Mouse (Mus musculus): ENCODE results near the gene Pus1. TPM values are rescaled to one million over a fixed set of nuclear protein-coding genes. Genes with fewer than 3 reads are reported as not detected.
A peak's percentile ranks its signal among the peaks of the same experiment; 100 is the strongest.

Pus1 gene
- polyA plus RNA-seq, 1 experiment from 2014 or later, result 26.8 TPM

DNA sequence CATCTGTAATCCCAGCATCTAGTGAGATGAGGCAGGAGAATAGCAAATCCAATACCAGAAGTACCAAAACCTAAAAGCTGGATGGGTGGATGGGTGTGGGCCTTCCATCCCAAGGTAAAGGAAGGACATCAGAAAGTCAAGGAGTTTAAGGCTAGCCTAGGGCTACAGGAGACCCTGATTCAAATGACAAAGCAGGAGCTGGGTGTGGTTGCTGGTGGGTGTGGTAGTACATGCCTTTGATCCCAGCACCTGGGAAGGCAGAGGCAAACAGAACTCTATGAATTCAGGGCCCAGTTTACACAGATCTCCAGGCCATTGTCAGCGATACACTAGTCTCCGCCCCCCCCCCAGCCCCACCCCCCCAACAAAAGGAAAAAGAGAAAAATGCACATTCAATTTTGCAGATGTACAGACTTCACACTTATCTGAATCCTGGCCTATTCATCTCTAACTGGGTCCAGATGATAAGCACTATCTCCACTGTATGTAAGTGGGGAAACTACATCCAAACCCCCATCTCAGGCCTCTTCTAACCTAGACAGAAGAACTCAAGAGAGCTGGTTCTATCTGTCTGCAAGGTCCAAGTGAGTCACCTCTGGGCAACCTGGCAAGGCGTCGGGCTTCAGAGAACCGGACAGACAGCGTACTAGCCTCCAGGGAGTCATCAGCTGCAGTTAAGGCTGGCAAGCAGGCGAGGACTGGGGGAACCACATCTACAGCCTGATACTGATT is 23.7 kb upstream of the Pus1 start:
- Histone ChIP-seq H3K36me3 (peaks cover 56% of the 10 kb centered on the region), H3K4me1 (peaks cover 34% of the 10 kb centered on the region)

GRCm38 (mm10) chr5:110802809-110803208 is 22.4 kb upstream of the Pus1 start:
- H3K36me3 ChIP-seq, result peaks cover 70% of the 10 kb centered on the region
- no peak overlapping the region for H3K4me2 ChIP-seq (replicated peaks)
- peaks cover 20% of the 10 kb centered on the region for H3K4me1 ChIP-seq
- H3K9ac ChIP-seq (replicated peaks), result no peak overlapping the region
- H3K9me3 ChIP-seq, result no peaks in the 10 kb centered on the region
- H3K4me3 ChIP-seq, result no peak overlapping the region
- no peak overlapping the region for H3K27ac ChIP-seq (replicated peaks)
- no peak for ATAC-seq (ENCODE audit: low FRiP score, low read depth)
- H3K27me3 ChIP-seq, result no peaks in the 10 kb centered on the region

More for the DNA sequence above, 23.7 kb upstream of the Pus1 start:
- no peak overlapping the region for H3K27ac ChIP-seq (replicated peaks)
- no peak overlapping the region for H3K4me2 ChIP-seq (replicated peaks)
- no peak overlapping the region for H3K9ac ChIP-seq (replicated peaks)
- ATAC-seq (ENCODE audit: low FRiP score, low read depth), result no peak
- H3K27me3 ChIP-seq, result no peaks in the 10 kb centered on the region
- WGBS, result 89% methylated on average over 7 of the region's 7 CpGs
- H3K4me3 ChIP-seq, result no peak overlapping the region
- H3K9me3 ChIP-seq, result no peaks in the 10 kb centered on the region

DNA sequence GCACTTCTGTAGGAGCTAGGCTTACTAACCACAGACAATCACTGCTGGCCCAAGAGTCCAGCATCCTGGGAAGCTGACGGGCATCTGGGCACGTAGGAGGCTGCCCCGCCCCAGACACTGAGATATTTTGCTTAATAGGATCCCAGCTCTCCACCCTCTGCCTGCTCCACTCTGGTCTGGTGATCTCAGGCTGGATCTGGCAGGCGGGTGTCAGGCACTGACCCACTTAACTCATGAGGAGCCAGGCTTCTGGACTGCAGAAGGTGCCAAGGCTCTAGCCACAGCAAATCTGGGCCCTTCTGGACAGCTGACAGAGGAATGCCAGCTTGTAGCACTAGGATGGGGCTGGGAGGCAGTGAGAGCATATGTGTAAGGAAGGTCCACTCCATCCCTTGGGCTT is 21.7 kb upstream of the Pus1 start:
- 83% methylated on average over 4 of the region's 4 CpGs for WGBS
- no peak overlapping the region for H3K4me3 ChIP-seq
- H3K27ac ChIP-seq (replicated peaks), result no peak overlapping the region
- no peak for ATAC-seq (ENCODE audit: low FRiP score, low read depth)
- no peak overlapping the region for H3K4me2 ChIP-seq (replicated peaks)
- H3K27me3 ChIP-seq, result no peaks in the 10 kb centered on the region
- peaks cover 15% of the 10 kb centered on the region for H3K4me1 ChIP-seq
- peaks cover 75% of the 10 kb centered on the region for H3K36me3 ChIP-seq
- no peaks in the 10 kb centered on the region for H3K9me3 ChIP-seq
- no peak overlapping the region for H3K9ac ChIP-seq (replicated peaks)

- no peak for ATAC-seq (ENCODE audit: low FRiP score, low read depth)
- Histone ChIP-seq H3K4me3 (no peak overlapping the region), H3K27me3 (no peaks in the 10 kb centered on the region), H3K27ac (replicated peaks) (no peak overlapping the region), H3K4me1 (peaks cover 4% of the 10 kb centered on the region), H3K4me2 (replicated peaks) (no peak overlapping the region), H3K36me3 (peaks cover 78% of the 10 kb centered on the region), H3K9me3 (no peaks in the 10 kb centered on the region), H3K9ac (replicated peaks) (no peak overlapping the region)
- 100% methylated on average over 3 of the region's 3 CpGs for WGBS
Measured at GRCm38 (mm10) chr5:110801036-110801624, 20.7 kb upstream of the Pus1 start.

DNA sequence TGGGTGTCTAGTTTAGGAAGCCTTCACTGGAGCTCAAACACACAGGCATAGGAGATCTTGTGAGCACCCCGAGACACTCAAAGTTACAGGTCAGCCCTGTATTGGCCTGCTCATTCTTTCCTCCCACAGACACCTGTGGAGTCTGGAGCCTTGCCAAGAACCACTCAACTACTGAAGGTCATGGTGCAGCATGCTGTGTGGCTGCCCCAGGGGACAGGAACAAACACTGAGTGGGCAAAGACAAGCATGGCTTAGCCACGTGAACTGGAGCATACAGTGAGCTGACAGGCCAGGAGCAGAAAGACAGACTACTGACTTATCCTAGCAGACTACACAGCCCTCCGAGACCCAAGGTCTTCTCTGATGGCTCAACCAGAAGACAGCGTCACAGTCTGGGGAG is 17.2 kb upstream of the Pus1 start:
- no peak overlapping the region for H3K4me3 ChIP-seq
- no peak overlapping the region for H3K27ac ChIP-seq (replicated peaks)
- H3K9ac ChIP-seq (replicated peaks), result no peak overlapping the region
- WGBS, result 86% methylated on average over 4 of the region's 4 CpGs
- H3K27me3 ChIP-seq, result no peaks in the 10 kb centered on the region
- H3K4me2 ChIP-seq (replicated peaks), result no peak overlapping the region
- ATAC-seq (ENCODE audit: low FRiP score, low read depth), result no peak
- no peaks in the 10 kb centered on the region for H3K9me3 ChIP-seq
- H3K4me1 ChIP-seq, result no peaks in the 10 kb centered on the region
- H3K36me3 ChIP-seq, result peaks cover 92% of the 10 kb centered on the region

GRCm38 (mm10) chr5:110794363-110794762 is 13.9 kb upstream of the Pus1 start:
- 96% methylated on average over 7 of the region's 7 CpGs for WGBS
- Histone ChIP-seq H3K27me3 (no peaks in the 10 kb centered on the region), H3K4me1 (no peaks in the 10 kb centered on the region), H3K4me2 (replicated peaks) (no peak overlapping the region), H3K4me3 (no peak overlapping the region), H3K36me3 (peaks cover 99% of the 10 kb centered on the region), H3K9ac (replicated peaks) (no peak overlapping the region), H3K27ac (replicated peaks) (no peak overlapping the region), H3K9me3 (no peaks in the 10 kb centered on the region)
- ATAC-seq (ENCODE audit: low FRiP score, low read depth), result no peak

- Histone ChIP-seq H3K27ac (replicated peaks) (no peak overlapping the region), H3K9ac (replicated peaks) (no peak overlapping the region), H3K4me1 (no peaks in the 10 kb centered on the region), H3K4me2 (replicated peaks) (no peak overlapping the region), H3K9me3 (no peaks in the 10 kb centered on the region), H3K4me3 (no peak overlapping the region), H3K36me3 (peaks cover 94% of the 10 kb centered on the region), H3K27me3 (no peaks in the 10 kb centered on the region)
- 66% methylated on average over 5 of the region's 5 CpGs for WGBS
- peak; percentile 49; the same call in 1 of the 2 replicates for ATAC-seq (ENCODE audit: low FRiP score, low read depth)
Measured at GRCm38 (mm10) chr5:110788684-110789083, 8.2 kb upstream of the Pus1 start.

- no peak overlapping the region for H3K9ac ChIP-seq (replicated peaks)
- no peaks in the 10 kb centered on the region for H3K4me1 ChIP-seq
- H3K36me3 ChIP-seq, result peaks cover 69% of the 10 kb centered on the region
- no peaks in the 10 kb centered on the region for H3K9me3 ChIP-seq
- no peak overlapping the region for H3K27ac ChIP-seq (replicated peaks)
- WGBS, result 89% methylated on average over 11 of the region's 11 CpGs
- no peak overlapping the region for H3K4me2 ChIP-seq (replicated peaks)
- H3K27me3 ChIP-seq, result no peaks in the 10 kb centered on the region
- no peak overlapping the region for H3K4me3 ChIP-seq
- no peak for ATAC-seq (ENCODE audit: low FRiP score, low read depth)
Measured at GRCm38 (mm10) chr5:110786081-110786835, 5.8 kb upstream of the Pus1 start.

GRCm38 (mm10) chr5:110783150-110783549 is 2.7 kb upstream of the Pus1 start:
- WGBS, result 79% methylated on average over 8 of the region's 8 CpGs
- H3K36me3 ChIP-seq, result peaks cover 43% of the 10 kb centered on the region
- no peaks in the 10 kb centered on the region for H3K9me3 ChIP-seq
- no peak overlapping the region for H3K9ac ChIP-seq (replicated peaks)
- ATAC-seq (ENCODE audit: low FRiP score, low read depth), result no peak
- H3K4me2 ChIP-seq (replicated peaks), result no peak overlapping the region
- H3K27ac ChIP-seq (replicated peaks), result no peak overlapping the region
- no peaks in the 10 kb centered on the region for H3K27me3 ChIP-seq
- H3K4me1 ChIP-seq, result peaks cover 15% of the 10 kb centered on the region
- no peak overlapping the region for H3K4me3 ChIP-seq

- peaks cover 39% of the 10 kb centered on the region for H3K36me3 ChIP-seq
- peaks cover 15% of the 10 kb centered on the region for H3K4me1 ChIP-seq
- no peak overlapping the region for H3K27ac ChIP-seq (replicated peaks)
- no peak for ATAC-seq (ENCODE audit: low FRiP score, low read depth)
- H3K9ac ChIP-seq (replicated peaks), result no peak overlapping the region
- H3K4me2 ChIP-seq (replicated peaks), result no peak overlapping the region
- H3K4me3 ChIP-seq, result no peak overlapping the region
- no peaks in the 10 kb centered on the region for H3K9me3 ChIP-seq
- H3K27me3 ChIP-seq, result no peaks in the 10 kb centered on the region
- WGBS, result 85% methylated on average over 7 of the region's 7 CpGs
Measured at GRCm38 (mm10) chr5:110781529-110782238, 1.2 kb upstream of the Pus1 start.

DNA sequence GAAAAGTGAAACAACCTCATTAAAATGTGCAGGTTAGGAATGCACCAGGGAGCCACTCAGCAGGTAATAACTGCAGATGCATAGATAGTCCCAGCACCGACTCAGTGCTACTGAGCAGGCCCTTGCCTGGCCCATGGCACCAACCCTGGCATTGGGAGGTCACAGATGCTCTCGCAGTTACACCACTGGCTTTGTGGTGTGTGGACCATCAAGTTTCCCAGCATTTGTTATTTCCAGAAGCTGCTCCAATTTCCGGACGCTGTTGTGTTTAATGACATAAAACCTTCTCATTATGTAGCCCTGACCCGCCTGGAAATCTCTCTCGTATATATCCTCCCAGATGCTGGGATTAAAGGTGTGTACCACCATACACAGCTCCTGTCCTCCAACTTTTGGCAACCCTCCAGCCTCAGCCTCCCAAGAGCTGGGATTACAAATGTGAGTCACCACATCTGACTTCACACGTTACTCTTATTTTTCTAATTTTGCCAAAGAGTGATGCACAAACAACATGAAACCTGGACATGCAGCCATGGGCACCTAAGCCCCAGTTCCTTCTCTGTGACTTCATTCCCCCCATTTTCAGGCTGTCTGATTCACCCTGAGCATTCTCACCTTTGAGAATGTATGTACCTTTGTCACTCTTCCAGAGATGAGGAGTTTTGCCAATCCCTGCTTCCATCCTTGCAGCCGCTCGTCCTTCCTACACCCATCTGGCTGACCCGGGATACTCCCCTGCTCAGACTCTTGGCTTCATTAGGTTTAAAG is 486 bp upstream of the Pus1 start:
- WGBS, result 67% methylated on average over 10 of the region's 10 CpGs
- H3K9me3 ChIP-seq, result no peaks in the 10 kb centered on the region
- peak; percentile 71 for ATAC-seq (ENCODE audit: low FRiP score, low read depth)
- H3K9ac ChIP-seq (replicated peaks), result peak overlapping the region; percentile 84
- 0 out of 2 replicates have a peak overlapping the region, but pooled peaks have one; percentile 11 for H3K27ac ChIP-seq (replicated peaks)
- peak overlapping the region; percentile 97 for H3K4me2 ChIP-seq (replicated peaks)
- H3K27me3 ChIP-seq, result no peaks in the 10 kb centered on the region
- peaks cover 39% of the 10 kb centered on the region for H3K36me3 ChIP-seq
- peaks cover 15% of the 10 kb centered on the region for H3K4me1 ChIP-seq
- peak overlapping the region; percentile 86 for H3K4me3 ChIP-seq
